Mouse (Mus musculus) neural tube, embryonic 11.5 days (tissue): ENCODE measurements around the gene Slc27a3. TPM values are rescaled to one million over a fixed set of nuclear protein-coding genes. Genes with fewer than 3 reads are reported as not detected.
A peak's percentile ranks its signal among the peaks of the same experiment; 100 is the strongest.

Experiments used
- ATAC-seq: fragments of 200-750 bp; cut with Nextera tagmentation; 2 replicates; pipeline ENCODE4 v1.8.0; 2017; ENCODE audit warnings: moderate number of reproducible peaks, mild to moderate bottlenecking, moderate TSS enrichment, moderate library complexity; ENCODE audit not compliant: insufficient read depth, low FRiP score, low TSS enrichment
- DNase-seq: peaks from one replicate; pipeline ENCODE4 v3.0.0-alpha.2; 2015; ENCODE audit warnings: low spot score
- H3K27ac ChIP-seq: fragments of 300-500 bp; sonication (generic); 2 replicates; pipeline ENCODE4 v1.5.1; 2014; ENCODE audit warnings: low read depth, mild to moderate bottlenecking, low read length
- H3K27me3 ChIP-seq: fragments of 300-500 bp; sonication (generic); 2 replicates; pipeline ENCODE4 v1.6.1; 2014; ENCODE audit warnings: mild to moderate bottlenecking, low read length, mixed read lengths; ENCODE audit not compliant: control insufficient read depth, insufficient read depth
- H3K36me3 ChIP-seq: fragments of 300-500 bp; sonication (generic); 2 replicates; pipeline ENCODE4 v1.6.1; 2014; ENCODE audit warnings: mild to moderate bottlenecking, low read length, moderate library complexity, mixed read lengths; ENCODE audit not compliant: control insufficient read depth, insufficient read depth
- H3K4me1 ChIP-seq: fragments of 300-500 bp; sonication (generic); 2 replicates; pipeline ENCODE4 v1.6.1; 2014; ENCODE audit warnings: low read length, mixed read lengths; ENCODE audit not compliant: control insufficient read depth, insufficient read depth
- H3K4me2 ChIP-seq: fragments of 300-500 bp; sonication (generic); 2 replicates; pipeline ENCODE4 v1.6.1; 2014; ENCODE audit warnings: low read depth, mild to moderate bottlenecking, moderate library complexity
- H3K4me3 ChIP-seq: fragments of 300-500 bp; sonication (generic); 2 replicates; pipeline ENCODE4 v1.5.1; 2014; ENCODE audit warnings: low read depth, low read length
- H3K9ac ChIP-seq: fragments of 300-500 bp; sonication (generic); 2 replicates; pipeline ENCODE4 v1.6.1; 2014; ENCODE audit warnings: mild to moderate bottlenecking, low read length
- H3K9me3 ChIP-seq: fragments of 300-500 bp; sonication (generic); 2 replicates; pipeline ENCODE4 v1.6.1; 2016; ENCODE audit warnings: low read length; ENCODE audit not compliant: control insufficient read depth
- WGBS: fragments of 180-500 bp; shearing (Covaris S2); extraction: QIAGEN DNeasy Blood & Tissue Kit; methylation state at CpG from one replicate; pipeline ENCODE4 v1.1.7; 2014; 5-methylcytosine and 5-hydroxymethylcytosine counted together
- polyA plus RNA-seq: library from polyadenylated mRNA; unstranded; fragments of >200 nt; fragmentation: Nextera tagmentation; extraction: Ambion mirVana; gene quantifications from 2 replicates; pipeline ENCODE4 v1.2.1, GENCODE M21; 2014

Slc27a3 gene
- polyA plus RNA-seq, 1 experiment from 2014 or later: 14.1 TPM

DNA sequence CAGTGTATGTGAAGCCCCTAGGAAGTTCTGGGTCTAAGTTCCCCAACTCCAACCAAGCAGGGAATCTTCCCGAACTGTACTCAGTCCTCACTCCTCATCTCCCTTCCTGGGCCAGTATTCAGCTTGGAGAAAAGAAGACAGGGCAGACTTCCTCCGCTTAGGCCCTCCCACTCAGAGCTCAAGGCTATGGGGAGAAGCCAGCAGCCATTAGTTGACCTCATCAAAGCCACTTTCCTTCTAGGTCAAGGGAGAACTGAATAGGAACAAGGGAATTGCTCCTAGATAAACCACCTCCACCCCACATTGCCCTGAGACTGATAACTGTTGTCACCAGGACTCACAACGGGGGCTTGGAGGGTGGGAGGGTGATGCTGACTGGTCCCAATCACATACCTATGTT lies 14.4 kb upstream of the Slc27a3 start:
- ATAC-seq: no peak
- Histone ChIP-seq H3K36me3 (peaks cover 22% of the 10 kb centered on the region), H3K27me3 (no peaks in the 10 kb centered on the region), H3K9me3 (no peaks in the 10 kb centered on the region), H3K27ac (no peak overlapping the region), H3K9ac (no peak overlapping the region), H3K4me3 (no peak overlapping the region), H3K4me2 (no peak overlapping the region), H3K4me1 (no peaks in the 10 kb centered on the region)
- WGBS: 86% methylated on average over 3 of the region's 3 CpGs
- DNase-seq: no peak

DNA sequence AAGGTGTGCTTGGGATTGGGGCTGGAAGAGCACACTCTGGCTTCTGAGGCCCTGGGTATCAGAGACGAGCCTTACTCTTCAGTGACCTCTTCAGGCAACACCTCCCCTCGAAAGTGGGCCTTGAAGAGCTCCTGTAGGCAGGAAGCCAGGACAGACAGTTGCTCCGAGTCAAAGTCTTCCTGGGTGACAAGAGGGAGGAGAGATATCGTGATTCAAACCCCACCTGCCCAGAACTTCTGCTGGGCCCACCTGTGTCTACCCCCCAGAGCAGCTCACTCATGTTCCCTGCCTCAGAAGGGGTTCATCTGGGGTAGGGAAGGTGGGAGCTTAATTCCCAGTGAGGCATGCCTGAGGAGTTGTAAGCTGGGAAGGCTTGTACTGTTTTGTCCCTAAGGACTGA lies 11.3 kb upstream of the Slc27a3 start:
- H3K36me3 ChIP-seq: peaks cover 18% of the 10 kb centered on the region

DNA sequence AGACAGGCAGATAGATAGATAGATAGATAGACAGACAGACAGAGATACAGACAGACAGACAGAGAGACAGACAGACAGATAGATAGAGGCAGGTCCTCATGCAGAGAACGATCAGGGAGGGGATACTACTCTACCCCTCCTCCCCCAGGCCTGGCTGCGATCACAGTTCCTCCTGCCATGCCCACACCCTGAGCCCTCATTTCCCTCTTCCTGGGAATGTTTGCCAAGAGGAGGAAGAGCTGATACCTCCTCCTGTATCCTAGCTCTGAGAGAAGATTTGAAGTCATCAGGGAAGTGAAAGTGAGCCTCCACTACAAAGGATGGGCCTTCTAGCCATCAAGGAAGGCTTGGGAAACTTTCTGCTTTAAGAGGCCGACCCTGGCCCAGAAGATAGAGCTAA lies 5.9 kb upstream of the Slc27a3 start:
- Histone ChIP-seq H3K4me1 (no peaks in the 10 kb centered on the region), H3K4me2 (no peak overlapping the region), H3K27me3 (no peaks in the 10 kb centered on the region), H3K9me3 (no peaks in the 10 kb centered on the region), H3K9ac (no peak overlapping the region), H3K36me3 (peaks cover 29% of the 10 kb centered on the region), H3K27ac (no peak overlapping the region), H3K4me3 (no peak overlapping the region)
- WGBS: 89% methylated on average over 3 of the region's 3 CpGs
- DNase-seq (no peak), ATAC-seq (no peak)

More for the DNA sequence above, 11.3 kb upstream of the Slc27a3 start:
- ATAC-seq (no peak), DNase-seq (no peak)
- Histone ChIP-seq H3K9ac (no peak overlapping the region), H3K4me3 (no peak overlapping the region), H3K4me1 (no peaks in the 10 kb centered on the region), H3K4me2 (no peak overlapping the region), H3K27me3 (no peaks in the 10 kb centered on the region), H3K9me3 (no peaks in the 10 kb centered on the region), H3K27ac (no peak overlapping the region)
- 84% methylated on average over 4 of the region's 4 CpGs for WGBS

DNA sequence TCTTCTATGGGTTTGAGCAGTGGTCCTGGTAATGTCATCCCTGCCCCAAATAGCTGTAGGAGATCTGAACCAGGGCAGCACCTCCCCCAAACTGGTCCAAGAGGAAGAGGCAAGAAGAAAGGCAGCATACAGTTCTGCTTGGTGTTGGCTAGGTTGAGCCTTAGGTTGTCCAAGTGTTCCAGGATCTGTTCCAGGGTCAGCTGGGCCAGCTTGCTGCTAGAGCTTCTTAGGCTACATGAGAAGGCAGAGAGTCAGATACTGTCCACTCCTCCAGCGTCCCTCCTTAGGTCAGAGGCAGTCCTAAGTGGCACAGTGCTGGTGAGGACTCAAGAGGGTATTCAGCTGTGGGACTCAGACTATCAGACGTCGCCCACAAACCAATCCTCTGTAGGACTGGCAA lies 2.9 kb upstream of the Slc27a3 start:
- no peaks in the 10 kb centered on the region for H3K9me3 ChIP-seq
- H3K4me2 ChIP-seq: no peak overlapping the region
- H3K9ac ChIP-seq: no peak overlapping the region
- peaks cover 22% of the 10 kb centered on the region for H3K36me3 ChIP-seq
- ATAC-seq (no peak), DNase-seq (no peak)
- 88% methylated on average over 3 of the region's 3 CpGs for WGBS
- H3K4me1 ChIP-seq: peaks cover 13% of the 10 kb centered on the region
- H3K4me3 ChIP-seq: no peak overlapping the region
- no peak overlapping the region for H3K27ac ChIP-seq
- H3K27me3 ChIP-seq: no peaks in the 10 kb centered on the region

DNA sequence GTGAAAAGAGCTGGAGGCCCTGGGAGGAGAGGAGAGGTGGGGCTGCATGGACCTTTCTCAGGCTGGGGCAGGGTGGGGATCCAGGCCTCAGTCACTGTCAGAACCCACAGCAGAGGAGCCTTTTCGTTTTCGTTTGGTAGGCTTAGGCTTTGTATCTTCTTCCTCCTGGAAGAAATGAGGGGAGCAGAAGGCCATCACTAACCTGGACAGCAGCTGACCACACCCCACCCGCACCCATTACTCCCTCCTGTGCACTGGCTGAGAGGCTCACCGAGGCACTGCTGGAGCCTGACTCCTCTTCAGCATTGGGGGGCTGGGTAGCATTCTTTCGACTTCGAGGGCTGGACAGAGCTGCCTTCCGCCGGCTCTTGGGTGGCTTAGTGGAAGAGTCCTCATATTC lies 2.2 kb upstream of the Slc27a3 start:
- no peaks in the 10 kb centered on the region for H3K27me3 ChIP-seq
- no peaks in the 10 kb centered on the region for H3K9me3 ChIP-seq
- no peak overlapping the region for H3K9ac ChIP-seq
- H3K36me3 ChIP-seq: peaks cover 22% of the 10 kb centered on the region
- WGBS: 89% methylated on average over 8 of the region's 8 CpGs
- no peak for DNase-seq
- no peak overlapping the region for H3K4me2 ChIP-seq
- H3K4me1 ChIP-seq: peaks cover 13% of the 10 kb centered on the region
- no peak overlapping the region for H3K4me3 ChIP-seq
- H3K27ac ChIP-seq: no peak overlapping the region
- no peak for ATAC-seq

DNA sequence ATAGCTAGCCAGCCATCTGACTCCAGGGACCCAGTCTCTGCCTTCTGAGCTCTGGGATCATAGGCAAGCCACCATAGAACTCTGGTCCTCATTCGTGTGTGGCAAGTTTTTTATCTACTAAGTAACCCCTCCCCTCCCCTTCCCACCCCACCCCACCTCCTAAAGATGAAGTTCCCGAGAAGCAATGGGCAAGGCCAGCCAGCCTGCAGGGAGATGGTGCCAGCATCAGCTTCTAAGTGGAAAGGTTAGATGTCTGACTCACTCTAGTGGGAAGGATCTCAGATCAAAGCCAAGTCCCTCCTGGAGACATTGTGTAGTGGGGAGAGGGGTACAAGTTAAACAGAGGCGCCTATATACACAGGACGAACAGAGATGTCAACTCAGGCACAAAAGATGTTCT lies 1.3 kb upstream of the Slc27a3 start:
- Histone ChIP-seq H3K36me3 (peaks cover 24% of the 10 kb centered on the region), H3K9ac (no peak overlapping the region), H3K4me1 (peaks cover 13% of the 10 kb centered on the region), H3K27me3 (no peaks in the 10 kb centered on the region), H3K4me3 (no peak overlapping the region), H3K4me2 (no peak overlapping the region), H3K27ac (no peak overlapping the region), H3K9me3 (no peaks in the 10 kb centered on the region)
- WGBS: 78% methylated on average over 4 of the region's 4 CpGs
- no peak for DNase-seq
- ATAC-seq: no peak

DNA sequence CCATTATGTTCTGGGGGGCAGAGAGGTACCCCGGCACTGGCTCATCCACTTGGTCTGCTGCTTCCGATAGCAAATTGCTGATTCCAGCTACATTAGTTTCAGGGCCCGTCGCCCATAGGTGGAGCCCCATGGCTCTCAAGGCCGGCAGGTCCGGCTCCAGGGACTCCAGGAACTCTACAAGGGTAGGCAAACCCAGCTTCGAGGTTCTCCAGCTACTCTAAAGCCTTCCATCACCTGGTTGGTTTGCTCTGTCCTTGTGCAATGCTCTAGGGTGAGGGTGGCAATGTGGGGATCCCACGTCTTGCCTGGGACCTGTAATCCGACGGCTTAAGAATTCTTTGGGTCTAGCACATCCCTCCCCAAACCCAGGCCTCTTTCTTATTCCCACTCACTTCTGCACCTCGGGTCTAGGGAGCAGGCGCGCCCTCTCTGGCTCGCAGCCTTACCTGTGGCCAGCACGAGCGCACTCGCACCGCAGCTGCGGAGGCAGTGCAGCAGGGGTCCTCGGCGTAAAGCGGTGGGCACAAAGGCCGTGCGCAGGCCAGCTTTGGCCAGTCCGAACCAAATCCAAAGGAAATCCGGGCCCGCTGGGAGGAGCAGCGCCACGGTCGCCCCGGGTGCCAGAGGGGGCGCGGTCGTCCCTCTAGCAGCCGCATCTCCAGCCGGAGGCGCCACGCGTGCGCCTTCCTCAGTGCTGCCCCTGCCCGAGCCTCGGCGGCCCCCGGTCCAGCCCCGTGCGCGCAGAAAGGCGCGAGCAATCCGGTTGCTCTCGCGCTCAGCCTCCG lies 820 bp downstream of the Slc27a3 start:
- Histone ChIP-seq H3K27ac (peak overlapping the region; percentile 82), H3K9me3 (no peaks in the 10 kb centered on the region), H3K4me1 (peaks cover 13% of the 10 kb centered on the region), H3K4me2 (peak overlapping the region; percentile 74), H3K4me3 (peak overlapping the region; percentile 66), H3K27me3 (no peaks in the 10 kb centered on the region), H3K9ac (peak overlapping the region; percentile 85), H3K36me3 (peaks cover 19% of the 10 kb centered on the region)
- peak; percentile 74 for ATAC-seq
- WGBS: 3% methylated on average over 48 of the region's 53 CpGs
- peak; percentile 71 for DNase-seq

DNA sequence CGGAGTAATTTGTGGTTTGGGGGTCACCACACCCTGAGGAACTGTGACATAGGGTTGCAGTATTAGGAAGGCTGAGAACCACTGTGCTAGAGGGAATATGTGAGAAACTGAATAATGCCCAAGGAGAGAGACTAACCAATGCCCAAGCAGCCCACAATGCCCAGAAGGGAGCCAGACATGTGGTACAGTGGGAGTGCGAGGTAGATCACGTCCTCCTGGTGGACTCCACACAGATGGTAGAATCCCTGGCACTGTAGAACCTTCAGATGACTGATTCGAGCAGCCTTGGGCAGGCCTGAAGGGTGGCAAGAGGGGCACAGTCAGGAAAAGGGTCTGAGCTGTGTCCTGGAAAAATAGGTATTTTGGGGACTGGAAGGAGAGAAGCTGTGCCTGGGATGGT lies 1.5 kb downstream of the Slc27a3 start:
- DNase-seq (no peak), ATAC-seq (no peak)
- Histone ChIP-seq H3K27ac (no peak overlapping the region), H3K36me3 (peaks cover 13% of the 10 kb centered on the region), H3K4me2 (peak overlapping the region; percentile 74), H3K9me3 (no peaks in the 10 kb centered on the region), H3K27me3 (no peaks in the 10 kb centered on the region), H3K4me1 (peaks cover 13% of the 10 kb centered on the region), H3K4me3 (peak overlapping the region; percentile 66; the same call in 1 of the 2 replicates), H3K9ac (no peak overlapping the region)
- 87% methylated on average over 4 of the region's 4 CpGs for WGBS

DNA sequence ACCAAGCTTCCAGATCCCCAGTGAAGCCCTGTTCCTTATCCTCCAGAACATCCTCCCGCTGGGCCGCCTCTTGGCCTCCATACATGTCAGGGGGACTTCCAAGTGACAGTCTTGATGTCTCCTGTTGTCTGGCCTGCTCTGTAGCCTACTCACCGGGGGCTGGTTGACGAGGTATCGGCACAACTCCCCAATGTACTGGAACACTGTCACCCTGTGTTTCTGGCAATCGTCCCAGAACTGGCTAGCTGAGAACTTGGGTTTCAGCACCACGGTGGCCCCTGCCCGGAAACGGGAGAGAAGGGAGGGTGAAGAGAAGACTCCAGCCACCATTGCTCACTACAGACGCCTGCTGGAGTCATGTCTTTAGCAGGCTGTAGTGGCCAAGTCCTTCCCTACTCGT lies 2.3 kb downstream of the Slc27a3 start:
- H3K27ac ChIP-seq: no peak overlapping the region
- 86% methylated on average over 11 of the region's 11 CpGs for WGBS
- ATAC-seq: no peak
- peaks cover 10% of the 10 kb centered on the region for H3K36me3 ChIP-seq
- no peak for DNase-seq
- no peaks in the 10 kb centered on the region for H3K27me3 ChIP-seq
- peaks cover 13% of the 10 kb centered on the region for H3K4me1 ChIP-seq
- H3K9me3 ChIP-seq: no peaks in the 10 kb centered on the region
- H3K4me2 ChIP-seq: no peak overlapping the region
- H3K9ac ChIP-seq: no peak overlapping the region
- no peak overlapping the region for H3K4me3 ChIP-seq
